Mouse (Mus musculus): Measurements from ENCODE around the gene Lhx4. TPM values are rescaled to one million over a fixed set of nuclear protein-coding genes. Genes with fewer than 3 reads are reported as not detected.

Gene Lhx4
- polyA plus RNA-seq, 1 experiment from 2014 or later, result 4.3 TPM

- H3K4me3 ChIP-seq (replicated peaks), result peak overlapping the region; percentile 43
- H3K27ac ChIP-seq, result no peak overlapping the region
- no peak overlapping the region for H3K9ac ChIP-seq (replicated peaks)
- H3K4me1 ChIP-seq (replicated peaks), result peaks cover 36% of the 10 kb centered on the region
- H3K9me3 ChIP-seq, result no peaks in the 10 kb centered on the region
- H3K36me3 ChIP-seq, result no peaks in the 10 kb centered on the region
- no peak for ATAC-seq
- H3K27me3 ChIP-seq, result peaks cover 94% of the 10 kb centered on the region
- under 1% methylated on average over 44 of the region's 44 CpGs for WGBS
- H3K4me2 ChIP-seq (replicated peaks), result peak overlapping the region; percentile 72
Measured at GRCm38 (mm10) chr1:155740622-155741377, 10.7 kb downstream of the Lhx4 start.

GRCm38 (mm10) chr1:155737809-155738383, 13.6 kb downstream of the Lhx4 start:
- Histone ChIP-seq H3K27me3 (peaks cover 99% of the 10 kb centered on the region), H3K27ac (no peak overlapping the region), H3K4me2 (replicated peaks) (no peak overlapping the region), H3K4me3 (replicated peaks) (no peak overlapping the region), H3K4me1 (replicated peaks) (peaks cover 33% of the 10 kb centered on the region), H3K9ac (replicated peaks) (no peak overlapping the region), H3K9me3 (no peaks in the 10 kb centered on the region), H3K36me3 (no peaks in the 10 kb centered on the region)
- ATAC-seq, result no peak
- under 1% methylated on average over 25 of the region's 25 CpGs for WGBS

GRCm38 (mm10) chr1:155737017-155737808, 14.3 kb downstream of the Lhx4 start:
- Histone ChIP-seq H3K9me3 (no peaks in the 10 kb centered on the region), H3K4me2 (replicated peaks) (no peak overlapping the region), H3K4me3 (replicated peaks) (no peak overlapping the region), H3K36me3 (no peaks in the 10 kb centered on the region), H3K27me3 (peaks cover 99% of the 10 kb centered on the region), H3K27ac (no peak overlapping the region), H3K9ac (replicated peaks) (no peak overlapping the region), H3K4me1 (replicated peaks) (peaks cover 26% of the 10 kb centered on the region)
- under 1% methylated on average over 58 of the region's 58 CpGs for WGBS
- no peak for ATAC-seq

GRCm38 (mm10) chr1:155736096-155736825, 15.2 kb downstream of the Lhx4 start:
- Histone ChIP-seq H3K4me2 (replicated peaks) (no peak overlapping the region), H3K4me1 (replicated peaks) (peaks cover 17% of the 10 kb centered on the region), H3K27me3 (peaks cover 99% of the 10 kb centered on the region), H3K27ac (no peak overlapping the region), H3K9ac (replicated peaks) (no peak overlapping the region), H3K4me3 (replicated peaks) (no peak overlapping the region), H3K9me3 (no peaks in the 10 kb centered on the region), H3K36me3 (no peaks in the 10 kb centered on the region)
- WGBS, result under 1% methylated on average over 26 of the region's 26 CpGs
- no peak for ATAC-seq

GRCm38 (mm10) chr1:155731156-155731555, 20.3 kb downstream of the Lhx4 start:
- Histone ChIP-seq H3K4me3 (replicated peaks) (no peak overlapping the region), H3K27me3 (peaks cover 97% of the 10 kb centered on the region), H3K36me3 (no peaks in the 10 kb centered on the region), H3K4me1 (replicated peaks) (peaks cover 10% of the 10 kb centered on the region), H3K9ac (replicated peaks) (no peak overlapping the region), H3K27ac (no peak overlapping the region), H3K9me3 (no peaks in the 10 kb centered on the region), H3K4me2 (replicated peaks) (no peak overlapping the region)
- ATAC-seq, result no peak
- 3% methylated on average over 2 of the region's 2 CpGs for WGBS

GRCm38 (mm10) chr1:155729113-155729795, 22.2 kb downstream of the Lhx4 start:
- H3K4me2 ChIP-seq (replicated peaks), result peak overlapping the region; percentile 40
- peak overlapping the region; percentile 26; the same call in 1 of the 2 replicates for H3K9ac ChIP-seq (replicated peaks)
- H3K9me3 ChIP-seq, result no peaks in the 10 kb centered on the region; the same call in 1 of the 2 replicates
- under 1% methylated on average over 23 of the region's 23 CpGs for WGBS
- peaks cover 10% of the 10 kb centered on the region for H3K4me1 ChIP-seq (replicated peaks)
- peak overlapping the region; percentile 17 for H3K4me3 ChIP-seq (replicated peaks)
- no peaks in the 10 kb centered on the region for H3K36me3 ChIP-seq
- ATAC-seq, result peak; percentile 71
- peaks cover 98% of the 10 kb centered on the region for H3K27me3 ChIP-seq
- no peak overlapping the region for H3K27ac ChIP-seq

GRCm38 (mm10) chr1:155727830-155728229, 23.7 kb downstream of the Lhx4 start:
- 24% methylated on average over 10 of the region's 10 CpGs for WGBS
- H3K27me3 ChIP-seq, result peaks cover 98% of the 10 kb centered on the region
- no peak overlapping the region for H3K4me2 ChIP-seq (replicated peaks)
- H3K36me3 ChIP-seq, result no peaks in the 10 kb centered on the region
- H3K4me1 ChIP-seq (replicated peaks), result peaks cover 10% of the 10 kb centered on the region
- H3K9me3 ChIP-seq, result no peaks in the 10 kb centered on the region; the same call in 1 of the 2 replicates
- no peak overlapping the region for H3K4me3 ChIP-seq (replicated peaks)
- no peak overlapping the region for H3K27ac ChIP-seq
- no peak overlapping the region for H3K9ac ChIP-seq (replicated peaks)
- ATAC-seq, result no peak

GRCm38 (mm10) chr1:155725876-155726275, 25.6 kb downstream of the Lhx4 start:
- Histone ChIP-seq H3K36me3 (no peaks in the 10 kb centered on the region), H3K27me3 (peaks cover 96% of the 10 kb centered on the region), H3K9ac (replicated peaks) (no peak overlapping the region), H3K27ac (no peak overlapping the region), H3K4me3 (replicated peaks) (no peak overlapping the region), H3K4me2 (replicated peaks) (no peak overlapping the region), H3K9me3 (no peaks in the 10 kb centered on the region; the same call in 1 of the 2 replicates), H3K4me1 (replicated peaks) (peaks cover 18% of the 10 kb centered on the region)
- 64% methylated on average over 2 of the region's 2 CpGs for WGBS
- no peak for ATAC-seq

- Histone ChIP-seq H3K27ac (no peak overlapping the region), H3K27me3 (peaks cover 95% of the 10 kb centered on the region), H3K9me3 (no peaks in the 10 kb centered on the region; the same call in 1 of the 2 replicates), H3K36me3 (no peaks in the 10 kb centered on the region), H3K9ac (replicated peaks) (no peak overlapping the region), H3K4me3 (replicated peaks) (no peak overlapping the region), H3K4me1 (replicated peaks) (peaks cover 15% of the 10 kb centered on the region), H3K4me2 (replicated peaks) (no peak overlapping the region)
- 77% methylated on average over 3 of the region's 3 CpGs for WGBS
- ATAC-seq, result no peak
Measured at GRCm38 (mm10) chr1:155724301-155724700, 27.2 kb downstream of the Lhx4 start.

- Histone ChIP-seq H3K27ac (no peak overlapping the region), H3K9me3 (no peaks in the 10 kb centered on the region; the same call in 1 of the 2 replicates), H3K4me2 (replicated peaks) (peak overlapping the region; percentile 37), H3K4me1 (replicated peaks) (0 out of 2 replicates have a peak, but pooled peaks cover 11% of the 10 kb centered on the region), H3K36me3 (no peaks in the 10 kb centered on the region), H3K27me3 (peaks cover 93% of the 10 kb centered on the region), H3K9ac (replicated peaks) (no peak overlapping the region), H3K4me3 (replicated peaks) (peak overlapping the region; percentile 11; the same call in 1 of the 2 replicates)
- ATAC-seq, result no peak; the same call in 1 of the 2 replicates
- under 1% methylated on average over 13 of the region's 13 CpGs for WGBS
Measured at GRCm38 (mm10) chr1:155722185-155722584, 29.3 kb downstream of the Lhx4 start.

- Histone ChIP-seq H3K9ac (replicated peaks) (no peak overlapping the region), H3K4me2 (replicated peaks) (no peak overlapping the region), H3K4me1 (replicated peaks) (0 out of 2 replicates have a peak, but pooled peaks cover 11% of the 10 kb centered on the region), H3K36me3 (no peaks in the 10 kb centered on the region), H3K4me3 (replicated peaks) (no peak overlapping the region), H3K9me3 (no peaks in the 10 kb centered on the region; the same call in 1 of the 2 replicates), H3K27me3 (peaks cover 89% of the 10 kb centered on the region), H3K27ac (no peak overlapping the region)
- 26% methylated on average over 8 of the region's 8 CpGs for WGBS
- no peak for ATAC-seq
Measured at GRCm38 (mm10) chr1:155721443-155721842, 30.0 kb downstream of the Lhx4 start.
